Mouse (Mus musculus) cortical plate, adult 2 months (tissue): ENCODE measurements around the gene Rgs6. TPM values are rescaled to one million over a fixed set of nuclear protein-coding genes. Genes with fewer than 3 reads are reported as not detected.

Experiments
- H3K27ac ChIP-seq: fragments of 200-500 bp; 2 replicates; pipeline ENCODE4 v1.5.1; 2012; ENCODE audit warnings: low read length, control low read depth, inconsistent platforms; ENCODE audit not compliant: insufficient read depth
- H3K4me1 ChIP-seq: fragments of 200-500 bp; 2 replicates; pipeline ENCODE4 v1.6.1; 2011; ENCODE audit warnings: low read length; ENCODE audit not compliant: control insufficient read depth, insufficient read depth
- H3K4me3 ChIP-seq: fragments of 200-500 bp; 2 replicates; pipeline ENCODE4 v1.5.1; 2011; ENCODE audit warnings: mild to moderate bottlenecking, low read length, control low read depth; ENCODE audit not compliant: insufficient read depth
- CTCF ChIP-seq: fragments of 200-500 bp; IDR thresholded peaks from 2 replicates; pipeline ENCODE4 v1.5.1; 2011; ENCODE audit warnings: mild to moderate bottlenecking, control low read depth, low read length; ENCODE audit not compliant: insufficient read depth; ENCODE audit errors: extremely low read depth
- POLR2A ChIP-seq: fragments of 200-500 bp; IDR thresholded peaks from 2 replicates; pipeline ENCODE4 v1.6.1; 2011; ENCODE audit warnings: mild to moderate bottlenecking, low read length, control low read depth; ENCODE audit not compliant: insufficient read depth; ENCODE audit errors: extremely low read depth
- polyA plus RNA-seq: library from polyadenylated mRNA; depleted of rRNA; stranded (reverse); fragments of >200 nt; gene quantifications from 2 replicates; pipeline ENCODE4 v1.2.3, GENCODE M21; 2012

The Rgs6 gene
- polyA plus RNA-seq, 1 experiment, result 40.0 TPM

- Histone ChIP-seq H3K4me1 (no peaks in the 10 kb centered on the region), H3K4me3 (no peak overlapping the region), H3K27ac (no peak overlapping the region)
- TF ChIP-seq CTCF, result no peak
- no peak for TF ChIP-seq POLR2A
Observed at GRCm38 (mm10) chr12:82640441-82640840, 52.3 kb downstream of the Rgs6 start.

GRCm38 (mm10) chr12:82647876-82648275 lies 59.8 kb downstream of the Rgs6 start:
- H3K4me3 ChIP-seq, result no peak overlapping the region
- no peaks in the 10 kb centered on the region; the same call in 1 of the 2 replicates for H3K4me1 ChIP-seq
- TF ChIP-seq POLR2A (no peak), CTCF (no peak)
- H3K27ac ChIP-seq, result no peak overlapping the region

GRCm38 (mm10) chr12:82649991-82650390 lies 61.9 kb downstream of the Rgs6 start:
- Histone ChIP-seq H3K4me1 (no peaks in the 10 kb centered on the region; the same call in 1 of the 2 replicates), H3K4me3 (no peak overlapping the region), H3K27ac (no peak overlapping the region)
- no peak for TF ChIP-seq CTCF
- no peak for TF ChIP-seq POLR2A

GRCm38 (mm10) chr12:82664598-82664997 lies 76.5 kb downstream of the Rgs6 start:
- H3K27ac ChIP-seq, result no peak overlapping the region
- TF ChIP-seq POLR2A (no peak), CTCF (no peak)
- H3K4me3 ChIP-seq, result no peak overlapping the region
- H3K4me1 ChIP-seq, result peaks cover 3% of the 10 kb centered on the region

- TF ChIP-seq POLR2A (no peak), CTCF (no peak)
- Histone ChIP-seq H3K4me3 (no peak overlapping the region), H3K4me1 (peaks cover 5% of the 10 kb centered on the region), H3K27ac (peak overlapping the region; percentile 6; the same call in 1 of the 2 replicates)
Observed at GRCm38 (mm10) chr12:82667441-82667840, 79.3 kb downstream of the Rgs6 start.

- H3K27ac ChIP-seq, result no peak overlapping the region
- H3K4me3 ChIP-seq, result no peak overlapping the region
- TF ChIP-seq CTCF, result no peak
- no peak for TF ChIP-seq POLR2A
- peaks cover 5% of the 10 kb centered on the region for H3K4me1 ChIP-seq
Observed at GRCm38 (mm10) chr12:82670201-82670737, 82.2 kb downstream of the Rgs6 start.

- H3K27ac ChIP-seq, result no peak overlapping the region
Observed at GRCm38 (mm10) chr12:82671591-82671990, 83.5 kb downstream of the Rgs6 start.

GRCm38 (mm10) chr12:82675137-82675536 lies 87.0 kb downstream of the Rgs6 start:
- Histone ChIP-seq H3K4me1 (peaks cover 2% of the 10 kb centered on the region; the same call in 1 of the 2 replicates), H3K27ac (no peak overlapping the region), H3K4me3 (no peak overlapping the region)
- TF ChIP-seq CTCF (no peak), POLR2A (no peak)

More at GRCm38 (mm10) chr12:82671591-82671990, 83.5 kb downstream of the Rgs6 start:
- Histone ChIP-seq H3K4me1 (peaks cover 5% of the 10 kb centered on the region), H3K4me3 (no peak overlapping the region)
- TF ChIP-seq POLR2A, result no peak
- TF ChIP-seq CTCF, result no peak

GRCm38 (mm10) chr12:82687015-82687414 lies 98.9 kb downstream of the Rgs6 start:
- H3K4me3 ChIP-seq, result no peak overlapping the region
- no peaks in the 10 kb centered on the region for H3K4me1 ChIP-seq
- no peak overlapping the region for H3K27ac ChIP-seq
- no peak for TF ChIP-seq CTCF
- TF ChIP-seq POLR2A, result no peak

GRCm38 (mm10) chr12:82698886-82699527 lies 110.9 kb downstream of the Rgs6 start:
- TF ChIP-seq CTCF (no peak), POLR2A (no peak)
- H3K4me1 ChIP-seq, result 0 out of 2 replicates have a peak, but pooled peaks cover 2% of the 10 kb centered on the region
- no peak overlapping the region for H3K27ac ChIP-seq
- no peak overlapping the region for H3K4me3 ChIP-seq
